In genomic region chr2:76050092-76050491, GRCm38 (mm10) we compare ENCODE assay signal across 13 mouse cellular contexts.
DNase-seq lines count a peak whose midpoint lies in the region; TF ChIP-seq lines count a peak whose summit lies in the region.
"Had no signal": no experiment of that assay in that cellular context is flagged by ENCODE, and none has a peak within 500 bp of the region (broad histone marks: within the 10 kb centered on the region; RNA-seq: fewer than 3 reads in every experiment).

No protein-coding gene starts in this region.

- TF ChIP-seq POLR2A in spleen, adult 2 months (IDR thresholded peaks at IDR 0.05; ENCODE audit: low read depth, low read length): no peak
- no peak for TF ChIP-seq POLR2A in thymus, adult 2 months (IDR thresholded peaks at IDR 0.05; ENCODE audit: control insufficient read depth, extremely low read depth, insufficient read depth, low read length, poor library complexity)

- no peaks in the 10 kb centered on the region for H3K4me1 ChIP-seq in spleen, adult 2 months (ENCODE audit: control insufficient read depth, insufficient read depth, insufficient read length)
- H3K4me1 ChIP-seq in thymus, adult 2 months (replicated peaks; ENCODE audit: control insufficient read depth, insufficient read depth, low read length): no peaks in the 10 kb centered on the region

- H3K27me3 ChIP-seq in spleen, adult 2 months (ENCODE audit: control insufficient read depth, insufficient read depth, low read length): no peaks in the 10 kb centered on the region
- no peaks in the 10 kb centered on the region for H3K27me3 ChIP-seq in thymus, adult 2 months (ENCODE audit: control insufficient read depth, insufficient read depth, low read length)
- H3K27me3 ChIP-seq: limb, embryonic 13.5 days had no signal

- 84% methylated on average over 10 of the region's 10 CpGs for WGBS in spleen, adult 2 months
- WGBS in thymus, adult 2 months: 89% methylated on average over 10 of the region's 10 CpGs

- no peak for TF ChIP-seq CTCF in spleen, adult 2 months (IDR thresholded peaks at IDR 0.05; ENCODE audit: extremely low read depth, insufficient read depth, insufficient read length, insufficient replicate concordance)
- TF ChIP-seq CTCF in thymus, adult 2 months (IDR thresholded peaks at IDR 0.05; ENCODE audit: borderline replicate concordance, control insufficient read depth, extremely low read depth, insufficient read depth, low read length, poor library complexity): no peak

- no peak overlapping the region for H3K4me3 ChIP-seq in spleen, adult 2 months (ENCODE audit: extremely low read depth, insufficient read depth, insufficient read length)
- H3K4me3 ChIP-seq in thymus, adult 2 months (ENCODE audit: control insufficient read depth, insufficient read depth, low read length): no peak overlapping the region
- H3K4me3 ChIP-seq: limb, embryonic 13.5 days had no signal

- H3K36me3 ChIP-seq in spleen, adult 2 months (ENCODE audit: control insufficient read depth, insufficient read depth, low read length): no peaks in the 10 kb centered on the region
- H3K36me3 ChIP-seq in thymus, adult 2 months (ENCODE audit: control insufficient read depth, insufficient read depth, low read length): no peaks in the 10 kb centered on the region
- H3K36me3 ChIP-seq: limb, embryonic 13.5 days had no signal

- peak; percentile 33 to 60 for DNase-seq in adrenal gland, adult (ENCODE audit: inconsistent age in 2 of 2, low spot score in 1 of 2)
- no peak for DNase-seq in adrenal gland, postnatal 4 days (ENCODE audit: low spot score in 2 of 2)
- DNase-seq in spleen, adult 2 months (ENCODE audit: low read depth in 1 of 2, low spot score in 2 of 2): no peak
- no peak for DNase-seq in spleen, postnatal 10 days (ENCODE audit: low spot score in 2 of 2)
- DNase-seq in kidney, postnatal 10 days: peak; percentile 57
- DNase-seq in thymus, adult 2 months: no peak
- DNase-seq in layer of hippocampus, adult 9-10 months (ENCODE audit: low spot score): no peak
- no peak for DNase-seq in thymus, postnatal 25 days
- DNase-seq: heart, postnatal 10 days; lung, adult 18-20 months had no signal

- 0 out of 2 replicates have a peak overlapping the region, but pooled peaks have one; percentile 35 for H3K27ac ChIP-seq in spleen, adult 2 months (ENCODE audit: insufficient read depth, low read length)
- H3K27ac ChIP-seq in thymus, adult 2 months (ENCODE audit: control insufficient read depth, insufficient read depth, low read length): no peak overlapping the region
- H3K27ac ChIP-seq: limb, embryonic 13.5 days; macrophage; stomach, postnatal 0 days had no signal

Comparison
In these comparisons a context has a peak if more than half of its experiments do, and no peak if none do; other contexts are left out.
1. DNase-seq: peak in adrenal gland, adult (2 of 2) and kidney, postnatal 10 days (single experiment); none in adrenal gland, postnatal 4 days (0 of 2), spleen, adult 2 months (0 of 2), spleen, postnatal 10 days (0 of 2), thymus, adult 2 months (single experiment), layer of hippocampus, adult 9-10 months (single experiment) and thymus, postnatal 25 days (single experiment).